Mouse (Mus musculus): ENCODE measurements at regions not wholly inside any gene's neighbourhood (a gene's known extent, or its start where the extent isn't known, plus 50 kb on each side); places are given as distances from the start of the nearest gene placed in this dataset.

DNA sequence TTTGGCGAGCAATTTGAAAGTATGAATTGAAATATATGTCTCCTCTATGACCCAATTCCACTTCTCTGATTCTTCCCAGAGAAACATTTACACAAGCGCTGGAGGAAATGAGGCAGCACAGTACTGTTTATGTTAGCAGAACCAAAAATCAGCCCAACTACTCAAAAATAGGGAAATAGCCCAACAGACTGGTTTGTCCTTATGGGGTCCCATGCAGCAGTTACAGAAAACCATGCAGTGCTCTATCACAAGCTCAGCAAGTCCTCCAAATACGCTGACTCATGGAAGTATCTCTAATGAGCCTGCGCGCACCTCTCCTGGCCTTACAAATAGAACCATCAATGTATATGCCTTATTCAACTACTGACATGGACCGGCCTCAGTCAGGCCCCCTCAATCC is 55.4 kb upstream of the Enpp6 start:
- no peak for ATAC-seq
- H3K9ac ChIP-seq = no peak overlapping the region
- H3K9me3 ChIP-seq (replicated peaks) = no peaks in the 10 kb centered on the region
- no peaks in the 10 kb centered on the region for H3K4me1 ChIP-seq
- no peak overlapping the region for H3K27ac ChIP-seq
- 68% methylated on average over 6 of the region's 6 CpGs for WGBS (ENCODE audit: insufficient replicate concordance)
- H3K27me3 ChIP-seq (replicated peaks) = no peaks in the 10 kb centered on the region
- no peak overlapping the region for H3K4me3 ChIP-seq
- H3K36me3 ChIP-seq = no peaks in the 10 kb centered on the region
- no peak overlapping the region for H3K4me2 ChIP-seq

DNA sequence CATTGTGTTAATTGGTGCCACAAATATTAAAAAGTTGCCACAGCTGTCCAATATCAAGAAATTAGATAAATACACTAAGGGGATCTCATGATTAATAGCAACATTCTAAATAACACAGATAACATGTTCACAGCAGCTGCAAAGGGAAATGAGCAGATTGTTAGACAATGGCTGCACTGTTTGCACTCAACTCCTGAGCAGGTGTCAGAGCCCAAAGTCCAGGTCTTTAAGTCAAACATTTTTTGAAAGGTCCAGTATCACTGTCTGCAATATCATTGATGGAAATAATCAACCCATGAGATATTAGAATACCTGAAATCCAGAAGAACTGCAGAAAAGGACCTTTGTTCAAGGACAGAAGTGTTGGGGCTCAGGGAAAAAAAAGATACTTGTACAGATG is 53.4 kb upstream of the Enpp6 start:
- H3K4me3 ChIP-seq = no peak overlapping the region
- H3K9ac ChIP-seq = no peak overlapping the region
- no peaks in the 10 kb centered on the region for H3K27me3 ChIP-seq (replicated peaks)
- H3K27ac ChIP-seq = no peak overlapping the region
- no peak for ATAC-seq
- H3K4me1 ChIP-seq = no peaks in the 10 kb centered on the region
- H3K36me3 ChIP-seq = no peaks in the 10 kb centered on the region
- H3K4me2 ChIP-seq = no peak overlapping the region
- no peaks in the 10 kb centered on the region for H3K9me3 ChIP-seq (replicated peaks)

DNA sequence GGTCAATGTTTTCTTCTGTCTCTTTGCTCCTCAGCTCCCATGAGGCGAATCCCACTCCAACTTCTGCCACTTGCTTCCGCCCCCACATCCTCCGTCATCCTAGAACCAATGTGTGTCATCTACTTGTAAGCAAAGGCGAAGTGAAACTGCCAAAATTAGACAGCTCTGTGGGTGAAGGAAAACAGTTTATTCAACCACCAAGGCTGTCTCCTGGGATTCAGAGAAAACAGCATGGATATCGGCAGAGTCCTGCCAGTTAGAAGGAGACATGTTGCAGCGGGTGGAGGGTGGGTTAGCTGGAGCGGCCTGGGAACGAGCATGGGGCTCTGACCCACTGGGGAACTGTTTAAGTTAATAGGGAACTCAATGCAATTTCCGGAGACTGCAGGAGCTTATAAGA is 52.4 kb upstream of the Enpp6 start:
- WGBS (ENCODE audit: insufficient replicate concordance) = 70% methylated on average over 9 of the region's 9 CpGs
- H3K4me1 ChIP-seq = no peaks in the 10 kb centered on the region
- H3K9me3 ChIP-seq (replicated peaks) = no peaks in the 10 kb centered on the region
- no peak overlapping the region for H3K4me3 ChIP-seq
- no peak overlapping the region for H3K27ac ChIP-seq
- H3K9ac ChIP-seq = no peak overlapping the region
- no peak for ATAC-seq
- H3K4me2 ChIP-seq = no peak overlapping the region
- no peaks in the 10 kb centered on the region for H3K27me3 ChIP-seq (replicated peaks)
- no peaks in the 10 kb centered on the region for H3K36me3 ChIP-seq

DNA sequence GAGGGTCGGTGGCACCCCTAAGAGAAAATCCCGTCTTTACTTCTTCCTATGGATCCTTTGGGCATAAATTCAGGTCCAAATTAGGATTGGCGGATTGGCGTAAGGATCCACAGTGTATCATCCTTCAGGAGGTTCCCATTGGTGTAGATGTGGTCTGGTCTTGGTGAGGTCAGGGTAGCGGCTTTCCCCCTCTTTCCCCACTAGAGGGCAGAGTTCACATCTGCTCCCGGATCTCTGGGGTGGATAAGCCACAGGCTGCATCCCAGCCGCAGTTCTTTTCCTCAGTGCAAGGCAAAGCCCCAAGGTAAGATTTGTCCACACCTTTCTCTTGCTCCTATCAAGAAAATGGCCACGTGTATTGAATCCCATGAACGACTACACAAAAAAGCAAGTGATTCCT is 51.8 kb upstream of the Enpp6 start:
- no peak overlapping the region for H3K4me3 ChIP-seq
- H3K4me1 ChIP-seq = no peaks in the 10 kb centered on the region
- H3K9ac ChIP-seq = no peak overlapping the region
- no peak for ATAC-seq
- H3K4me2 ChIP-seq = no peak overlapping the region
- no peaks in the 10 kb centered on the region for H3K36me3 ChIP-seq
- H3K9me3 ChIP-seq (replicated peaks) = no peaks in the 10 kb centered on the region
- WGBS (ENCODE audit: insufficient replicate concordance) = 22% methylated on average over 9 of the region's 9 CpGs
- no peaks in the 10 kb centered on the region for H3K27me3 ChIP-seq (replicated peaks)
- no peak overlapping the region for H3K27ac ChIP-seq

DNA sequence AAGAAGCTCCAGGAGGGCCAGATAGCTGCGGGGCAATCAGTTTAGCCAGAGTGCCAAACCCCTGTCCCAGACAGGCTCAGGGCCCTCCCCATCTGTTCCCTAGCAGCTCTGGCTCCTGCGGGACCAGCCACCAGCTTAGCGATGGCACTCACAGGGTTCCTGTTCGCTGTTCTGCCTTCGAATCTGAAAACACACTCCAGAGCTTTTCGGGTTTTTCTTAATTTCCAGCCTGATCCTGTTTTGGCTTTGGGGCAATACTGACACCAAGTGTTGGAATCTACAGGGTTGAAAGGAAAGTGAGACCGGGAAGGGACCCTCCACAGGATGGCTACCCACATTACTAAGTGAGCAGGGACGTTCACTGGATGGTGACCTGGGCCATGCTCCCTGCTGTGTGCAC is 50.6 kb upstream of the Enpp6 start:
- WGBS (ENCODE audit: insufficient replicate concordance) = 28% methylated on average over 8 of the region's 8 CpGs
- Histone ChIP-seq H3K27me3 (replicated peaks) (no peaks in the 10 kb centered on the region), H3K4me1 (no peaks in the 10 kb centered on the region), H3K4me3 (no peak overlapping the region), H3K9me3 (replicated peaks) (no peaks in the 10 kb centered on the region), H3K36me3 (no peaks in the 10 kb centered on the region), H3K9ac (no peak overlapping the region), H3K27ac (no peak overlapping the region), H3K4me2 (0 out of 2 replicates have a peak overlapping the region, but pooled peaks have one; percentile 20)
- ATAC-seq = no peak

All from liver, embryonic 12.5 days (tissue).